Mouse (Mus musculus) heart, postnatal 14 days (tissue): ENCODE measurements around the gene Nlgn1. TPM values are rescaled to one million over a fixed set of nuclear protein-coding genes. Genes with fewer than 3 reads are reported as not detected.

Experiments
- DNase-seq, 2 experiments: peaks; one replicate each; pipeline ENCODE4 v3.0.0; 2021 to 2022
- intact Hi-C: fragments of 180-260 bp; cut with DNase I; formaldehyde crosslinking; loops from one replicate; pipeline ENCODE4 v1.15.1; 2025
- long read RNA-seq, 2 experiments: library from polyadenylated mRNA; stranded (forward); transcript quantifications; one replicate each; pipeline ENCODE4 v2.0.0; 2021
- total RNA-seq, 2 experiments: library from RNA; stranded (reverse); gene quantifications; 2 replicates each; pipeline ENCODE4 v1.2.3; 2021

Nlgn1 gene
- under 1 TPM; 0.10 to 0.12 TPM for total RNA-seq
- long read RNA-seq, experiment 1 = 0 reads
- long read RNA-seq, experiment 2 = 0 reads

- no peak for DNase-seq
- intact Hi-C loops = no loop called here
Measured at GRCm38 (mm10) chr3:26332400-26333238, at the start of gene Nlgn1. Nlgn1 (minus strand) TSS chr3:26332460.

- intact Hi-C loops = no loop called here
- DNase-seq = no peak
Measured at GRCm38 (mm10) chr3:26378272-26378671, 46.0 kb upstream of the Nlgn1 start.

- no peak for DNase-seq
- intact Hi-C loops = no loop called here
Measured at GRCm38 (mm10) chr3:26355082-26355481, 22.8 kb upstream of the Nlgn1 start.

- no peak for DNase-seq
- intact Hi-C loops = no loop called here
Measured at GRCm38 (mm10) chr3:26354483-26355030, 22.3 kb upstream of the Nlgn1 start.

GRCm38 (mm10) chr3:26337495-26337894, 5.2 kb upstream of the Nlgn1 start:
- intact Hi-C loops = no loop called here
- no peak for DNase-seq

GRCm38 (mm10) chr3:26333239-26333811, 1.1 kb upstream of the Nlgn1 start:
- no peak for DNase-seq
- intact Hi-C loops = no loop called here

- no peak for DNase-seq
- intact Hi-C loops = no loop called here
Measured at GRCm38 (mm10) chr3:26331177-26332061, 841 bp downstream of the Nlgn1 start.

GRCm38 (mm10) chr3:26330863-26331176, 1.4 kb downstream of the Nlgn1 start:
- intact Hi-C loops = no loop called here
- no peak for DNase-seq

GRCm38 (mm10) chr3:26330019-26330418, 2.2 kb downstream of the Nlgn1 start:
- intact Hi-C loops = no loop called here
- no peak for DNase-seq

GRCm38 (mm10) chr3:26324510-26324909, 7.8 kb downstream of the Nlgn1 start:
- no peak for DNase-seq
- intact Hi-C loops = no loop called here

- intact Hi-C loops = no loop called here
- no peak for DNase-seq
Measured at GRCm38 (mm10) chr3:26317397-26317796, 14.9 kb downstream of the Nlgn1 start.

- intact Hi-C loops = no loop called here
- DNase-seq = no peak
Measured at GRCm38 (mm10) chr3:26297869-26298268, 34.4 kb downstream of the Nlgn1 start.

GRCm38 (mm10) chr3:26270894-26271795, 61.1 kb downstream of the Nlgn1 start:
- intact Hi-C loops = no loop called here
- no peak for DNase-seq

- intact Hi-C loops = no loop called here
Measured at GRCm38 (mm10) chr3:26246564-26246963, 85.7 kb downstream of the Nlgn1 start.

GRCm38 (mm10) chr3:26243274-26243673, 89.0 kb downstream of the Nlgn1 start:
- intact Hi-C loops = no loop called here
- no peak for DNase-seq

More at GRCm38 (mm10) chr3:26246564-26246963, 85.7 kb downstream of the Nlgn1 start:
- DNase-seq = no peak

- intact Hi-C loops = no loop called here
Measured at GRCm38 (mm10) chr3:26230006-26230405, 102.3 kb downstream of the Nlgn1 start.

GRCm38 (mm10) chr3:26228827-26229226, 103.4 kb downstream of the Nlgn1 start:
- DNase-seq = no peak
- intact Hi-C loops = no loop called here

More at GRCm38 (mm10) chr3:26230006-26230405, 102.3 kb downstream of the Nlgn1 start:
- DNase-seq = no peak

GRCm38 (mm10) chr3:26228172-26228781, 104.0 kb downstream of the Nlgn1 start:
- intact Hi-C loops = no loop called here
- DNase-seq = no peak

GRCm38 (mm10) chr3:26223500-26223899, 108.8 kb downstream of the Nlgn1 start:
- intact Hi-C loops = no loop called here
- DNase-seq = no peak
